Mouse (Mus musculus): ENCODE data around the gene Mtmr1.
"Not testable (repeated sequence)": the region's sequence is repeated elsewhere in the genome, so short reads cannot be mapped to it uniquely, and the experiment has no call there.

The Mtmr1 gene

GRCm38 (mm10) chrX:71364554-71364991, at the start of gene Mtmr1:
Gene Mtmr1 (plus strand): TSS chrX:71364760.
- in situ Hi-C loops (cut with MboI, MseI): no loop called here

- in situ Hi-C loops (cut with MboI, MseI): no loop called here
Observed at GRCm38 (mm10) chrX:71352033-71352432, 12.5 kb upstream of the Mtmr1 start.

DNA sequence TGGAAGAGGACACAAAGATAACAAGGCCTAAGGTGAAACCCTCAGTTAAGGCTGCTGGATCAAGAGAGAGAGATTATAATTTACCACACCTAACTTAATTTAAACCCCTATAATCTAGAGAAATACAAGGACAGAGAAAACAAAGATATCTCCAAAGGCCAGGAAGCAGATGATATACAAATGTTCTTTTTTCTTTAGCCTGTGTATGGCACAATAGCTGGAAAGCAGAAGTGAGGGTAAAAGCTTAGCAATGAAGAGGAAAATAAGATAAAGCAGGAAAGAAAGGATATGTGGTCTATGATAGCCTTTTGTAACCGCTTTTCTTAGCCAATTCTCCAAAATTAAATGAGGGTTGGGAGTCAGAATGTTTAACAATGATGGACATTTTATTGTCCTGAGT, 9.2 kb upstream of the Mtmr1 start:
- in situ Hi-C loops (cut with MboI, MseI): no loop called here

GRCm38 (mm10) chrX:71361793-71362192, 2.8 kb upstream of the Mtmr1 start:
- in situ Hi-C loops (cut with MboI, MseI): not testable (repeated sequence)

DNA sequence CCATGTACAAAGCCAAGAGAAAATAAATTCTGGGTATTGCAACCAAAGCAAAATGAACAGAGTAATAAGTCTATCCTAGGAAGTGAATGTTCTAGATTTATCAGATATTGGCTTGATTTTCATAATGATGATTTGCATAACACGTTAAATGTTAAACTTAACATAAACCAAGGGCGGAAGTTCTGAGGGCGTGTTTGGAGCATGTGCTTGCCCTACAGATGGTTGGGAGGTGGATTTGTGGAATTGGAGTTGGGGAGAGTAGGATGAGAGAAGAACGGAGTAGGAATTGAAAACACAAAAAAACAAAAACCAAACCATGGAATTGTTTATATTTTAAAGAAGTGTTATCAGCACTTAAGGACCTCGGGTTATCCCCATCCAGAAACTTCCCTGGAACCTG, 498 bp upstream of the Mtmr1 start:
- in situ Hi-C loops (cut with MboI, MseI): no loop called here

DNA sequence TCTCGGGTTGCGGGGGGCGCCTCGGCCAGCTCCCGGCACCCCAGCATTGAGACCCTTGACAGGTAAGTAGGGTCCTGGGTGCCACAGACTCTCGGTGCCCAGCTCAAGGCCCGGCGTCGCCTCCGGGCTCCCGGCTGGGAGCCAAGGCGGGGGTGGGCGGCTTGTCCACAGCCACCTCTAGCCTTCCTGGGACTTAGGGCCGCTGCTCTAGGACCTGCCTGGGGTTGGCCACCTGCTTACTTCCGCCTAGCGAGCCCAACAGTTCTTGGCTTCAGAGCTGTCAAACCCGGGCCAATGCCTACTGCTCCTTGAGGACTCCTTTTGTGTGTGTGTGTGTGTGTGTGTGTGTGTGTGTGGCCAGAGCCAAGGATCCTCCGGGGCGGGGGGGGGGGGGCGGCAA, 451 bp downstream of the Mtmr1 start:
- in situ Hi-C loops (cut with MboI, MseI): no loop called here

GRCm38 (mm10) chrX:71365510-71365909, 950 bp downstream of the Mtmr1 start:
- in situ Hi-C loops (cut with MboI, MseI): no loop called here

DNA sequence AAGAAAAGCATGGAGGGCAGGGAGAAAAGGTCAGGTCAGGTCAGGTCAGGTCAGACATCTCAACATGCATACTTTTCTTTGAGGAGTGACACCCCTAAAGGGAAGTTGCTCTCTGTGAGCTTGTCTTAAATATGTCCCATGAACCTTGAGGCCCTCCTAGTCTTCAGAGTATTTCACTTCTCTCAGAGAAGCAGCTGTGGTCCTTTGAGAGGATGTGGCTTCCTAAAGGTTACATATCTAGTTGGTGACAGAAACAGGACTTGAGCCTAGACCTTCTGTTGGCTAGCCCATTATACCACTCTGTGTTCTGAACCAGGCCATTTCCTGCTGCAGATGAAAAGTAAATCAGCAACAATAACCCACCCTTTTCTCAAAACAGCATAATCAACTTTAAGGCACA, 2.4 kb downstream of the Mtmr1 start:
- in situ Hi-C loops (cut with MboI, MseI): no loop called here

- in situ Hi-C loops (cut with MboI, MseI): no loop called here
Observed at GRCm38 (mm10) chrX:71376781-71377180, 12.2 kb downstream of the Mtmr1 start.

- in situ Hi-C loops (cut with MboI, MseI): no loop called here
Observed at GRCm38 (mm10) chrX:71378435-71378834, 13.9 kb downstream of the Mtmr1 start.

GRCm38 (mm10) chrX:71381571-71381970, 17.0 kb downstream of the Mtmr1 start:
- in situ Hi-C loops (cut with MboI, MseI): no loop called here

DNA sequence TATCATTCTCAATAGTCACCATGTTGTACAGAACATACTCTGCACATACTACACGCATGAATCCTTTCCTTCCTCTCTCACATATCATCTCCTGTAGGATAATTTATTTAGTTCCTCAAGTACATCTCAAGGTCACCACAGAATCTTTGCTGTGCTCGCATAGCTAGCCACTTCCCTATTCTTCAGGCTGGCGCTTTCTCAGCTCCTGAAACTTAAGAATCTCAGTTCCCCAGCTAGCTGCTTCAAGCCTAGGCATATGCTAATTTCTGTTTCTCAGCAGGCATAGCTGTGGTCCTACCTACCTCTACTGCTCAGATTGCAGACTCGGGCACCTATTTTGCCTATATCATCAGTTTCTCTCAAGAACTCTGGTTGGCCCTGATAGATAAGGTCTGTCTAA, 31.8 kb downstream of the Mtmr1 start:
- in situ Hi-C loops (cut with MboI, MseI): no loop called here

DNA sequence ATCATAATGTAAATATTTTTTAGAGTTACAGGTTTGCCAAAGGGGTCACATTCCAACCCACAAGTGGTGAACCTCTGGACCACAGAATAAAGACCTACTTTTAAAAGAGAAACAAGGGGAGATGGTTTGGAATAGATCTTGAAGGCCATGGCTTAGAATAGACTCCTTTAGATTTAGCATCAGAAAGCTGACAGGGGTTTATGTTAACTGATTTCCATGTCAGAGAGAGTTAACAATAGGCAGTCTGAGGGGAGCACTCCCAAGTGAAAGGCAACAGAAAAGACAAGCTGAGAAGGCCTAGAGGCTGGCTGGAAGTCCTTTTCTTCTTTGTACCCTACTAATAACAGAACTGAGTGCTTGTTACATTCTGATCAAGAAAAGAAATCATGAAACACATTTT, 41.7 kb downstream of the Mtmr1 start:
- in situ Hi-C loops (cut with MboI, MseI): no loop called here

GRCm38 (mm10) chrX:71408386-71408785, 43.8 kb downstream of the Mtmr1 start:
- in situ Hi-C loops (cut with MboI, MseI): no loop called here

DNA sequence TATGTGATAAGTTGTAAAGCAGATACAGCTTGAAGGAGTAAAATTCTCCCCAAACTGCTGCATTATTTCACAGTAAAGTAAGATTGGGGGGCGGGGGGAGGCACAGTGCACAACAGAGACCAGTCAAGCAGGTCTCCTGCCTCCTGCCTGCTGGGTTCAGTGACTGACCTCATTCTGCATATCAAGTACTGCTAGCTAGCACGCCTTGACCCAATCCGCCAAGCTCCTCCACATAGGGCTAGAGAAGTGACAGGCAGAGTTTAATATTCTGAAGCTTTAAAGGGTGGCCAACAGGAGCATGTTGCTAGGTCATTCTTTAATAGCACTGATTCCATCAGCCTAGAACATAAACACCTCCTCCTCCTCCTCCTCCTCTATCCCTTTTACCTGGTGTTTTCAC, 48.2 kb downstream of the Mtmr1 start:
- in situ Hi-C loops (cut with MboI, MseI): no loop called here

- in situ Hi-C loops (cut with MboI, MseI): no loop called here
Observed at GRCm38 (mm10) chrX:71413616-71414015, 49.1 kb downstream of the Mtmr1 start.

- in situ Hi-C loops (cut with MboI, MseI): loop anchor here (5.0 to 25.0 kb wide), 2 partner anchors 202 to 512 kb away; no protein-coding TSS in a partner anchor
Observed at GRCm38 (mm10) chrX:71424852-71425251, 60.3 kb downstream of the Mtmr1 start.

- in situ Hi-C loops (cut with MboI, MseI): loop anchor here (5.0 to 25.0 kb wide), 2 partner anchors 201 to 511 kb away; no protein-coding TSS in a partner anchor
Observed at GRCm38 (mm10) chrX:71425746-71426519, 61.4 kb downstream of the Mtmr1 start.

DNA sequence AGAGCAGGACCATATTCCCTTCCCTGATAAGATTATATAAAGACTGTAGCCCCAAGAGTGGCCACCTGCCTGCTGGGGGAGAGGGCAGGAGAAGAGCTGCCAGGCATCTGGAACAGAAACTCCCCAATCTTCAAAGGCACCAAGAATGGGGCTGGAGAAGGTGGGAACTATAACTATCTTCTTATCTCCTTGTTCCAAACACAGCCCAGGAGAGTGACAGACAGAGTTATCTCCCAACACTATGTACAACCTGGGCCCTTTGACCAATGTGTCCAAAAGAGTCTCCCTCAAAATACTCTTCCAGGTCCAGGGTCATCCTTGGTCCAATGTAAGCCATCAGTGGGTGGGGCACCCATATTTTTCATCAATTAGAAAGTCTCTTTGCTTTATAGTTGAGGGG, 62.9 kb downstream of the Mtmr1 start:
- in situ Hi-C loops (cut with MboI, MseI): loop anchor here (5.0 to 25.0 kb wide), 2 partner anchors 200 to 510 kb away; no protein-coding TSS in a partner anchor

DNA sequence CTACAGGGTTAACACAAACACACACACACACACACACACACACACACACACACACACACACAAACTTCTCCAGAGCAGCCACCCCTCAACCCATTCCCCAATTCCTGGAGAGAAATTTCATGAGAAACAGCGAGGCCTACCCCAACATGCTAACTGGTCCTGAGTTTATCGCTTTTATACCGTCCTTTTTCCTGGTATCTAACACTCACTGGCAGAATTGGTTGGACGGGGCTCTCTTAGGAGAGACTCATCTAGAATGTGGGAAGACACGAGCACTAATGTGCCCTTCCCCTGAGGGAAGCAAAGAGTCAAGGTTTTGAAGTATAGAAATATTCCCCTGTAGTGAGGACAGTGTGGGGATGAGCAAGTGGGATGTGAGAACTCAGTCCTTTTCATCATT, 66.3 kb downstream of the Mtmr1 start:
- in situ Hi-C loops (cut with MboI, MseI): loop anchor here (25.0 kb wide), 1 partner anchor 506 kb away; no protein-coding TSS in a partner anchor

- in situ Hi-C loops (cut with MboI, MseI): loop anchor here (25.0 kb wide), 1 partner anchor 503 kb away; no protein-coding TSS in a partner anchor
Observed at GRCm38 (mm10) chrX:71434448-71434847, 69.9 kb downstream of the Mtmr1 start.

DNA sequence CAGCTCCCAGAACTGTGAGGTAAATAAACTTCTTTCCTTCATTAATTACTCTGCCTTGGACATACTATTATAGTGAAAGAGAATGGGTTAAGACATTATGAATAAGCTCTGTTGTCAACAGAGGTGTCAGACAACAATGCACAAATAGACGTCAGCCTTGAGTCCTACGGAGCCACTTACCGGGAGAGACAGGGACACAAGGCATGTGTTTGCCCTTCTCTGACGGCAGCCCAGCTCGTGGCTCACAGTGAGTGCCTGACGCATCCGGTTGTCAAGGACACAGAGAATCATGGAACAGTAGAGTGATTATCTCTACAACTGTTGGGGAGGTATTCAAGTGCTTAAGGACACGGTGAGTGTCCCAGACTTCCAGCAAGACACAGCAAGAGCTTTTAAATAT, 70.3 kb downstream of the Mtmr1 start:
- in situ Hi-C loops (cut with MboI, MseI): loop anchor here (25.0 kb wide), 1 partner anchor 502 kb away; no protein-coding TSS in a partner anchor

DNA sequence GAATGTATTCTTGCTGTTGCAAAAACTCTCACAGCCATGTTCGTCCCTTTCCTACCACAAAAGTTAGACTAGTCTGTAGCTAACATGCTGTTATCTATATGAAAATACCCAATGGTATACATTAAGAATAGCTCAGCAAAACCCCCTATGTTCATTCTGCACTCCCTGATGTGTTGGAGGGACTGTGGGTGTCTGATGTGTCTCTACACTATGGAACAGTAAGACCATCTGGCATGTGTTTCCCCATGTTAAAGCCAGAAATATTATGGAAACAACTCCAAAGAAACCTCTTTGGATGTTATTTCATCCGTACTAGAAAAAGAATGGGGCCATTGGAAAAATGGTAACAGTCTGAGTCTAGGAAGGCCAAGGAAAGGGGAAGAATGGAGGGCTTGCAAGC, 71.0 kb downstream of the Mtmr1 start:
- in situ Hi-C loops (cut with MboI, MseI): loop anchor here (25.0 kb wide), 1 partner anchor 502 kb away; no protein-coding TSS in a partner anchor

Measured in T-helper 1 cell (primary cell).